Mouse (Mus musculus) MEL (cell line): ENCODE measurements around the gene F10. TPM values are rescaled to one million over a fixed set of nuclear protein-coding genes. Genes with fewer than 3 reads are reported as not detected.

Source experiments
- DNase-seq: peaks from one replicate; pipeline ENCODE4 v3.0.0; 2011; ENCODE audit warnings: low read depth, low spot score
- H3K27ac ChIP-seq: 2 replicates; pipeline ENCODE4 v1.5.1; 2012; ENCODE audit warnings: low read depth, mild to moderate bottlenecking, control low read depth, low read length, moderate library complexity; ENCODE audit not compliant: control insufficient read depth
- H3K27me3 ChIP-seq, 2 experiments: fragments of 150-350 bp in 1 of 2; sonication (generic) in 1 of 2; 2 replicates each; pipeline ENCODE4 v1.6.1; 2012; ENCODE audit warnings: low read length in 2 of 2, mild to moderate bottlenecking in 2 of 2, improper control_type of control experiment in 1 of 2, moderate library complexity in 1 of 2; ENCODE audit not compliant: insufficient read depth in 2 of 2, control insufficient read depth in 1 of 2
- H3K36me3 ChIP-seq, 2 experiments: 2 replicates each; pipeline ENCODE4 v1.6.1; 2012 to 2014; ENCODE audit warnings: low read length in 2 of 2, improper control_type of control experiment in 1 of 2, inconsistent platforms in 1 of 2, mild to moderate bottlenecking in 1 of 2; ENCODE audit not compliant: insufficient read depth in 2 of 2, control insufficient read depth in 1 of 2
- H3K4me1 ChIP-seq, 2 experiments: fragments of 150-350 bp in 1 of 2; sonication (generic) in 1 of 2; 2 replicates each; pipeline ENCODE4 v1.6.1; 2012; ENCODE audit warnings: low read length in 2 of 2, improper control_type of control experiment in 1 of 2, mild to moderate bottlenecking in 1 of 2; ENCODE audit not compliant: insufficient read depth in 2 of 2, control insufficient read depth in 1 of 2
- H3K4me3 ChIP-seq, 2 experiments: fragments of 150-350 bp in 1 of 2; sonication (generic) in 1 of 2; 2 replicates each; pipeline ENCODE4 v1.5.1; 2012; ENCODE audit warnings: low read depth in 2 of 2, low read length in 2 of 2, mild to moderate bottlenecking in 2 of 2, moderate library complexity in 2 of 2, control low read depth in 1 of 2, improper control_type of control experiment in 1 of 2; ENCODE audit not compliant: control insufficient read depth in 1 of 2, insufficient read depth in 1 of 2
- H3K79me2 ChIP-seq: 2 replicates; pipeline ENCODE4 v1.6.1; 2012; ENCODE audit warnings: mild to moderate bottlenecking, low read length, moderate library complexity; ENCODE audit not compliant: control insufficient read depth, poor library complexity, insufficient read depth
- H3K9ac ChIP-seq: 2 replicates; pipeline ENCODE4 v1.6.1; 2012; ENCODE audit warnings: low read depth, mild to moderate bottlenecking, control low read depth, low read length, moderate library complexity; ENCODE audit not compliant: control insufficient read depth, poor library complexity, severe bottlenecking
- H3K9me3 ChIP-seq: fragments of 150-350 bp; sonication (generic); replicated peaks from 2 replicates; pipeline ENCODE4 v1.6.1; 2012; ENCODE audit warnings: mild to moderate bottlenecking, low read length, improper control_type of control experiment, moderate library complexity; ENCODE audit not compliant: insufficient read depth
- BHLHE40 ChIP-seq: IDR thresholded peaks from 2 replicates; pipeline ENCODE4 v1.6.1; 2012; ENCODE audit warnings: low read depth, mild to moderate bottlenecking, inconsistent platforms, low read length, improper control_type of control experiment, borderline replicate concordance
- CHD2 ChIP-seq: IDR thresholded peaks from 2 replicates; pipeline ENCODE4 v1.6.1; 2011; ENCODE audit warnings: low read length, improper control_type of control experiment
- ETS1 ChIP-seq: IDR thresholded peaks from 2 replicates; pipeline ENCODE4 v1.6.1; 2012; ENCODE audit warnings: low read depth, mild to moderate bottlenecking, inconsistent platforms, low read length, improper control_type of control experiment, moderate library complexity
- HCFC1 ChIP-seq: IDR thresholded peaks from 2 replicates; pipeline ENCODE4 v1.6.1; 2012; ENCODE audit warnings: low read depth, mild to moderate bottlenecking, inconsistent platforms, low read length, improper control_type of control experiment, moderate library complexity
- JUND ChIP-seq: IDR thresholded peaks from 2 replicates; pipeline ENCODE4 v1.6.1; 2011; ENCODE audit warnings: low read depth, mild to moderate bottlenecking, improper control_type of control experiment, low read length
- KAT2A ChIP-seq: conservative IDR thresholded peaks from 2 replicates; pipeline ENCODE4 v1.6.1; 2012; ENCODE audit warnings: low read depth, low read length, improper control_type of control experiment, inconsistent platforms
- MAX ChIP-seq: IDR thresholded peaks from 2 replicates; pipeline ENCODE4 v1.6.1; 2011; ENCODE audit warnings: low read length, improper control_type of control experiment
- MYB ChIP-seq: IDR thresholded peaks from 2 replicates; pipeline ENCODE4 v1.6.1; 2011; ENCODE audit warnings: mild to moderate bottlenecking, low read depth, low read length, improper control_type of control experiment
- MYC ChIP-seq: IDR thresholded peaks from 2 replicates; pipeline ENCODE4 v1.6.1; 2011; ENCODE audit warnings: low read depth, mild to moderate bottlenecking, low read length, improper control_type of control experiment, moderate library complexity
- POLR2A ChIP-seq, 2 experiments: IDR thresholded peaks; 2 replicates each; pipeline ENCODE4 v1.6.1; 2011 to 2012; ENCODE audit warnings: low read length in 2 of 2, mild to moderate bottlenecking in 2 of 2, control low read depth in 1 of 2, improper control_type of control experiment in 1 of 2, low read depth in 1 of 2, moderate library complexity in 1 of 2; ENCODE audit not compliant: control insufficient read depth in 1 of 2, insufficient read depth in 1 of 2, poor library complexity in 1 of 2
- POLR2AphosphoS2 ChIP-seq: IDR thresholded peaks from 2 replicates; pipeline ENCODE4 v1.6.1; 2011; ENCODE audit warnings: low read length, improper control_type of control experiment
- POLR2AphosphoS5 ChIP-seq: IDR thresholded peaks from 2 replicates; pipeline ENCODE4 v1.6.1; 2012; ENCODE audit warnings: low read depth, borderline replicate concordance, mild to moderate bottlenecking, inconsistent platforms, low read length, moderate library complexity, mixed read lengths
- RAD21 ChIP-seq: IDR thresholded peaks from 2 replicates; pipeline ENCODE4 v1.6.1; 2011; ENCODE audit warnings: mild to moderate bottlenecking, low read depth, low read length, improper control_type of control experiment
- RCOR1 ChIP-seq: IDR thresholded peaks from 2 replicates; pipeline ENCODE4 v1.6.1; 2012; ENCODE audit warnings: low read depth, mild to moderate bottlenecking, inconsistent platforms, low read length, improper control_type of control experiment
- TAL1 ChIP-seq: IDR thresholded peaks from 2 replicates; pipeline ENCODE4 v1.6.1; 2012; ENCODE audit warnings: mild to moderate bottlenecking, inconsistent platforms, low read length, moderate library complexity, mixed read lengths
- UBTF ChIP-seq: IDR thresholded peaks from 2 replicates; pipeline ENCODE4 v1.6.1; 2012; ENCODE audit warnings: low read depth, mild to moderate bottlenecking, inconsistent platforms, low read length, improper control_type of control experiment, moderate library complexity, borderline replicate concordance; ENCODE audit not compliant: insufficient read depth
- ZMIZ1 ChIP-seq: IDR thresholded peaks from 2 replicates; pipeline ENCODE4 v1.6.1; 2012; ENCODE audit warnings: low read depth, mild to moderate bottlenecking, inconsistent platforms, low read length, improper control_type of control experiment, moderate library complexity
- ZNF384 ChIP-seq: IDR thresholded peaks from 2 replicates; pipeline ENCODE4 v1.6.1; 2012; ENCODE audit warnings: low read depth, mild to moderate bottlenecking, inconsistent platforms, low read length, improper control_type of control experiment
- polyA plus RNA-seq, 2 experiments: library from polyadenylated mRNA; stranded (reverse) in 1 of 2; unstranded in 1 of 2; fragments of >175 nt in 1 of 2; fragments of >200 nt in 1 of 2; gene quantifications; 2 replicates each; pipeline versions ENCODE4 v1.2.1 to v1.2.4; 2012; ENCODE audit warnings: low replicate concordance in 2 of 2, low read depth in 1 of 2; ENCODE audit not compliant: insufficient read length in 2 of 2, insufficient read depth in 1 of 2, missing spikeins in 1 of 2
- total RNA-seq: library from RNA; depleted of rRNA; stranded (reverse); fragments of 300-350 nt; gene quantifications from 2 replicates; pipeline ENCODE4 v1.2.3, GENCODE M21; 2012; rRNA removed

Gene F10
- total RNA-seq (0.04 TPM in 1 of 2 replicates, not detected in the other), polyA plus RNA-seq (under 1 TPM in 1 of 2 experiments, not detected in 1; 0.03 TPM)

- Histone ChIP-seq H3K79me2 (no peaks in the 10 kb centered on the region), H3K36me3 (no peaks in the 10 kb centered on the region), H3K27ac (no peak within 1 kb of the TSS), H3K27me3 (peaks cover 0 to 2% of the 10 kb centered on the region in 2 experiments; a peak in 3 of 4 replicates), H3K9ac (no peak within 1 kb of the TSS)
- DNase-seq = no peak
- TF ChIP-seq HCFC1 (no peak), ETS1 (no peak)
- TF ChIP-seq, all 39 proteins: peak for 0
- H3K9me3 ChIP-seq = no peaks in the 10 kb centered on the region
- no peak within 1 kb of the TSS for H3K4me3 ChIP-seq
- H3K4me1 ChIP-seq = no peaks in the 10 kb centered on the region
Measured at GRCm38 (mm10) chr8:13037015-13037414, at the start of gene F10. F10 (plus strand) TSS chr8:13037308.

DNA sequence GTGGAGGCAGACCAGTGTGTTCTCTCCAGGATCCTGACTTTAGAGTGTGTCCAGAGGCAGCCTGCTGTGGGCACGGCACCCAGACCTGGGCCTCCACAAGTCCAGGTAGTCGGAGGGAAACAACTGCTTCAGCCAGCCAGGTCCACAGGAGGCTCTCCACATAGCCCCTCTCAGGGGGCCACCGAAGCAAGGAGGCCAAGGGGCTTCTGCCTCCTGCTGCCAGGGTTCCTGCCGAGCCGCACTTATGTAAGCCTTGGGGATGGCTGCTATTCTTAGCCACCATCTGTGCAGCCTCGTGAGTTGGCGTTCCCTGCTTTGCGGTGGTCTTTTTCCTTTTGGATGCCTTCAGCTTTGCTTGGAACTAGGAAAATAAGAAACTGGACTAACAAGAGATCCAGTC, 49.5 kb upstream of the F10 start:
- H3K9ac ChIP-seq = no peak overlapping the region
- TF ChIP-seq POLR2AphosphoS2 (no peak), RAD21 (no peak), POLR2AphosphoS5 (no peak), POLR2A (IDR thresholded peaks at IDR 0.05; ENCODE audit: control insufficient read depth in 1 of 2, insufficient read depth in 1 of 2, low read depth in 1 of 2, low read length in 2 of 2, poor library complexity in 1 of 2) (no peak), MYB (no peak), BHLHE40 (no peak), KAT2A (no peak), CHD2 (no peak), HCFC1 (no peak), TAL1 (no peak), MYC (no peak), JUND (no peak), ZMIZ1 (no peak), RCOR1 (no peak), ZNF384 (no peak), MAX (no peak), UBTF (no peak)
- H3K27ac ChIP-seq = no peak overlapping the region
- H3K79me2 ChIP-seq = no peaks in the 10 kb centered on the region
- no peaks in the 10 kb centered on the region for H3K36me3 ChIP-seq
- H3K4me3 ChIP-seq = no peak overlapping the region
- DNase-seq = no peak
- no peaks in the 10 kb centered on the region for H3K4me1 ChIP-seq
- no peaks in the 10 kb centered on the region; a peak in 1 of 4 replicates for H3K27me3 ChIP-seq
- H3K9me3 ChIP-seq = no peaks in the 10 kb centered on the region
